ENCODE assay signal across 13 mouse cellular contexts in the genomic region with DNA sequence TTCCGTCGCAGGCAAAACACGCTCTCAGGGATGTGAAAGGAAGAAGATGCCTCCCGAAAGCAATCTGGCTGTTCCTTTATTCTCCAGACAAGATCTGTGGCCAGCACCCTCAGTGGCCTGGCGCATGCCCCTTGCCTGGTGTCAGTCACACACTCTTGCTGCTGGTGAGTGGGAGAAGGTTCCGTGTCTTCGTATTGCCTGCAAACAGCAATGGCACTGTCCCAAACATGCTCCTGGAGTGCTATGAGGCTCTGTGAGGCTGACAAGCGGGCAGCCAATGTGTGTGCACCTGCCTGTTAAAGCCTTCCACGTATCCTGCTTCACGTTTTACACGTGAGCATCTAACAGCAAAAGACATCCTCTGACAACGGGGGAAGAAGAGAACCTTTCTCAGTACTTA. TPM values are rescaled to one million over a fixed set of nuclear protein-coding genes. Genes with fewer than 3 reads are reported as not detected.
DNase-seq lines count a peak whose midpoint lies in the region; ATAC-seq and TF ChIP-seq lines count a peak whose summit lies in the region.
"Had no signal": no experiment of that assay in that cellular context is flagged by ENCODE, and none has a peak within 500 bp of the region (broad histone marks: within the 10 kb centered on the region; RNA-seq: fewer than 3 reads in every experiment).

No protein-coding gene starts in this region.

- peaks cover 13% of the 10 kb centered on the region for H3K4me1 ChIP-seq in hindbrain, embryonic 13.5 days (replicated peaks)
- H3K4me1 ChIP-seq in hindbrain, embryonic 11.5 days (replicated peaks; ENCODE audit: control insufficient read depth, insufficient read depth, low read length): no peaks in the 10 kb centered on the region
- peaks cover 8% of the 10 kb centered on the region; the same call in 1 of the 2 replicates for H3K4me1 ChIP-seq in forebrain, postnatal 0 days (ENCODE audit: insufficient read depth)
- H3K4me1 ChIP-seq in midbrain, embryonic 15.5 days: peaks cover 11% of the 10 kb centered on the region
- no peaks in the 10 kb centered on the region for H3K4me1 ChIP-seq in intestine, postnatal 0 days (replicated peaks; ENCODE audit: control insufficient read depth, insufficient read depth, low read length)
- no peaks in the 10 kb centered on the region for H3K4me1 ChIP-seq in intestine, embryonic 15.5 days (replicated peaks)
- H3K4me1 ChIP-seq: liver, embryonic 12.5 days had no signal

- H3K9ac ChIP-seq in hindbrain, embryonic 13.5 days: no peak overlapping the region
- H3K9ac ChIP-seq in hindbrain, embryonic 11.5 days (ENCODE audit: low read depth, low read length): no peak overlapping the region
- H3K9ac ChIP-seq in forebrain, postnatal 0 days: no peak overlapping the region
- H3K9ac ChIP-seq in midbrain, embryonic 15.5 days: no peak overlapping the region
- no peak overlapping the region for H3K9ac ChIP-seq in intestine, postnatal 0 days (ENCODE audit: low read depth, low read length)
- H3K9ac ChIP-seq in intestine, embryonic 15.5 days: no peak overlapping the region
- H3K9ac ChIP-seq: liver, embryonic 12.5 days had no signal

- no peak overlapping the region for H3K4me2 ChIP-seq in hindbrain, embryonic 13.5 days
- H3K4me2 ChIP-seq in hindbrain, embryonic 11.5 days (replicated peaks; ENCODE audit: low read depth, low read length): no peak overlapping the region
- H3K4me2 ChIP-seq in forebrain, postnatal 0 days (ENCODE audit: low read depth): peak overlapping the region; percentile 36
- H3K4me2 ChIP-seq in midbrain, embryonic 15.5 days: peak overlapping the region; percentile 24; the same call in 1 of the 2 replicates
- no peak overlapping the region for H3K4me2 ChIP-seq in intestine, postnatal 0 days (replicated peaks; ENCODE audit: low read depth)
- no peak overlapping the region for H3K4me2 ChIP-seq in intestine, embryonic 15.5 days (replicated peaks)
- H3K4me2 ChIP-seq: liver, embryonic 12.5 days had no signal

- H3K9me3 ChIP-seq in hindbrain, embryonic 13.5 days: no peaks in the 10 kb centered on the region
- no peaks in the 10 kb centered on the region for H3K9me3 ChIP-seq in hindbrain, embryonic 11.5 days (ENCODE audit: control insufficient read depth, low read length)
- no peaks in the 10 kb centered on the region for H3K9me3 ChIP-seq in forebrain, postnatal 0 days (ENCODE audit: low read length)
- no peaks in the 10 kb centered on the region for H3K9me3 ChIP-seq in midbrain, embryonic 15.5 days
- H3K9me3 ChIP-seq in intestine, postnatal 0 days (ENCODE audit: control insufficient read depth): no peaks in the 10 kb centered on the region
- no peaks in the 10 kb centered on the region; the same call in 1 of the 2 replicates for H3K9me3 ChIP-seq in intestine, embryonic 15.5 days
- H3K9me3 ChIP-seq: liver, embryonic 12.5 days had no signal

- no peaks in the 10 kb centered on the region for H3K27me3 ChIP-seq in hindbrain, embryonic 13.5 days
- H3K27me3 ChIP-seq in hindbrain, embryonic 11.5 days (ENCODE audit: control insufficient read depth, insufficient read depth, low read length): no peaks in the 10 kb centered on the region
- no peaks in the 10 kb centered on the region for H3K27me3 ChIP-seq in forebrain, postnatal 0 days (ENCODE audit: insufficient read depth, low read length)
- H3K27me3 ChIP-seq in midbrain, embryonic 15.5 days (replicated peaks): no peaks in the 10 kb centered on the region
- no peaks in the 10 kb centered on the region for H3K27me3 ChIP-seq in intestine, postnatal 0 days (replicated peaks; ENCODE audit: control insufficient read depth, insufficient read depth, low read length)
- H3K27me3 ChIP-seq in intestine, embryonic 15.5 days (replicated peaks): no peaks in the 10 kb centered on the region
- H3K27me3 ChIP-seq: liver, embryonic 12.5 days had no signal

- peak; percentile 14 for DNase-seq in cerebellum, adult 11-12 months
- no peak for DNase-seq in cerebellum, adult 8-10 months
- DNase-seq in hindbrain, embryonic 11.5 days (ENCODE audit: low spot score): no peak
- DNase-seq in forebrain, postnatal 0 days: peak; percentile 35
- DNase-seq: kidney, postnatal 4 days; lung, postnatal 36 days had no signal

- no peak for TF ChIP-seq CTCF in forebrain, postnatal 0 days (IDR thresholded peaks at IDR 0.05; ENCODE audit: low read depth)
- no peak for TF ChIP-seq CTCF in intestine, postnatal 0 days (IDR thresholded peaks at IDR 0.05; ENCODE audit: low read depth)

- no peak for ATAC-seq in hindbrain, embryonic 13.5 days (ENCODE audit: low FRiP score)
- no peak for ATAC-seq in hindbrain, embryonic 11.5 days (ENCODE audit: low FRiP score)
- peak; percentile 56 for ATAC-seq in forebrain, postnatal 0 days
- no peak for ATAC-seq in midbrain, embryonic 15.5 days (replicated peaks)
- ATAC-seq in intestine, postnatal 0 days: no peak
- ATAC-seq in intestine, embryonic 15.5 days: no peak
- ATAC-seq: inflammation-experienced regulatory T-cells, adult 6 months; liver, embryonic 12.5 days had no signal

- 79% methylated on average over 12 of the region's 12 CpGs for WGBS in hindbrain, embryonic 13.5 days
- 88% methylated on average over 12 of the region's 12 CpGs for whole genome bisulfite sequencing in hindbrain, embryonic 11.5 days
- WGBS in forebrain, postnatal 0 days: 61% methylated on average over 12 of the region's 12 CpGs
- 76% methylated on average over 12 of the region's 12 CpGs for WGBS in midbrain, embryonic 15.5 days
- WGBS in intestine, postnatal 0 days: 88% methylated on average over 12 of the region's 12 CpGs
- WGBS in intestine, embryonic 15.5 days: 86% methylated on average over 12 of the region's 12 CpGs

- no peak overlapping the region for H3K4me3 ChIP-seq in hindbrain, embryonic 13.5 days
- no peak overlapping the region for H3K4me3 ChIP-seq in hindbrain, embryonic 11.5 days (ENCODE audit: low read depth, low read length)
- peak overlapping the region; percentile 16; the same call in 1 of the 2 replicates for H3K4me3 ChIP-seq in forebrain, postnatal 0 days (ENCODE audit: low read depth, low read length)
- no peak overlapping the region for H3K4me3 ChIP-seq in midbrain, embryonic 15.5 days
- no peak overlapping the region for H3K4me3 ChIP-seq in intestine, postnatal 0 days (ENCODE audit: low read depth, low read length)
- no peak overlapping the region for H3K4me3 ChIP-seq in intestine, embryonic 15.5 days (replicated peaks)
- H3K4me3 ChIP-seq: liver, embryonic 12.5 days; myocyte had no signal

- H3K27ac ChIP-seq in hindbrain, embryonic 13.5 days: peak overlapping the region; percentile 53
- no peak overlapping the region for H3K27ac ChIP-seq in hindbrain, embryonic 11.5 days (ENCODE audit: low read depth, low read length)
- H3K27ac ChIP-seq in forebrain, postnatal 0 days (ENCODE audit: low read depth, low read length): peak overlapping the region; percentile 31; the same call in 1 of the 2 replicates
- H3K27ac ChIP-seq in midbrain, embryonic 15.5 days: 0 out of 2 replicates have a peak overlapping the region, but pooled peaks have one; percentile 51
- no peak overlapping the region for H3K27ac ChIP-seq in intestine, postnatal 0 days (ENCODE audit: low read depth, low read length)
- H3K27ac ChIP-seq in intestine, embryonic 15.5 days: no peak overlapping the region
- H3K27ac ChIP-seq: liver, embryonic 12.5 days had no signal

- H3K36me3 ChIP-seq in hindbrain, embryonic 13.5 days: no peaks in the 10 kb centered on the region
- H3K36me3 ChIP-seq in hindbrain, embryonic 11.5 days (ENCODE audit: control insufficient read depth, insufficient read depth, low read length): no peaks in the 10 kb centered on the region
- H3K36me3 ChIP-seq in forebrain, postnatal 0 days (ENCODE audit: insufficient read depth): no peaks in the 10 kb centered on the region
- H3K36me3 ChIP-seq in midbrain, embryonic 15.5 days (replicated peaks): no peaks in the 10 kb centered on the region
- no peaks in the 10 kb centered on the region for H3K36me3 ChIP-seq in intestine, postnatal 0 days (ENCODE audit: control insufficient read depth, insufficient read depth)
- H3K36me3 ChIP-seq in intestine, embryonic 15.5 days: no peaks in the 10 kb centered on the region
- H3K36me3 ChIP-seq: liver, embryonic 12.5 days had no signal

RNA-seq across cellular contexts. Expression of a gene that starts 25.0 kb away (rescaled TPM):
- polyA plus RNA-seq in hindbrain, embryonic 13.5 days (2015; fragmentation: Nextera tagmentation; extraction: Ambion mirVana): 47.2 and 61.1 TPM in 2 replicates
- polyA plus RNA-seq in hindbrain, embryonic 11.5 days (2014; fragmentation: Nextera tagmentation; extraction: Ambion mirVana): 14.1 and 14.3 TPM in 2 replicates
- total RNA-seq in forebrain, postnatal 0 days (2014; rRNA removed): 43.6 and 49.6 TPM in 2 replicates
- 32.3 and 51.0 TPM in 2 replicates for polyA plus RNA-seq in forebrain, postnatal 0 days (2015; fragmentation: Nextera tagmentation; extraction: Ambion mirVana)
- 65.7 and 68.2 TPM in 2 replicates for polyA plus RNA-seq in midbrain, embryonic 15.5 days (2015; fragmentation: Nextera tagmentation; extraction: Ambion mirVana)
- polyA plus RNA-seq in intestine, postnatal 0 days (2015; fragmentation: Nextera tagmentation; extraction: Ambion mirVana): 3.6 and 4.0 TPM in 2 replicates
- polyA plus RNA-seq in intestine, embryonic 15.5 days (2015; fragmentation: Nextera tagmentation; extraction: Ambion mirVana): 8.9 and 9.1 TPM in 2 replicates

Comparison
In these comparisons a context has a peak if more than half of its experiments do, and no peak if none do; other contexts are left out.
1. DNase-seq: peak in cerebellum, adult 11-12 months (single experiment) and forebrain, postnatal 0 days (single experiment); none in cerebellum, adult 8-10 months (single experiment) and hindbrain, embryonic 11.5 days (single experiment).
2. H3K27ac ChIP-seq: peak in hindbrain, embryonic 13.5 days (single experiment), forebrain, postnatal 0 days (single experiment) and midbrain, embryonic 15.5 days (single experiment); none in hindbrain, embryonic 11.5 days (single experiment), intestine, postnatal 0 days (single experiment) and intestine, embryonic 15.5 days (single experiment).
3. H3K4me2 ChIP-seq: peak in forebrain, postnatal 0 days (single experiment) and midbrain, embryonic 15.5 days (single experiment); none in hindbrain, embryonic 13.5 days (single experiment), hindbrain, embryonic 11.5 days (single experiment), intestine, postnatal 0 days (single experiment) and intestine, embryonic 15.5 days (single experiment).